Mouse (Mus musculus) spleen, adult 2 months (tissue): ENCODE measurements around the gene Fam178b. TPM values are rescaled to one million over a fixed set of nuclear protein-coding genes. Genes with fewer than 3 reads are reported as not detected.

ENCODE experiments used
- DNase-seq, 2 experiments: peaks; one replicate each; pipeline versions ENCODE4 v3.0.0 to v3.0.0-alpha.2; 2012 to 2021; ENCODE audit warnings: low spot score in 2 of 2, low read depth in 1 of 2
- H3K27ac ChIP-seq: fragments of 200-500 bp; 2 replicates; pipeline ENCODE4 v1.5.1; 2012; ENCODE audit warnings: low read length, inconsistent platforms; ENCODE audit not compliant: insufficient read depth
- H3K27me3 ChIP-seq: fragments of 200-500 bp; 2 replicates; pipeline ENCODE4 v1.6.1; 2012; ENCODE audit warnings: mild to moderate bottlenecking, moderate library complexity, low read length, inconsistent platforms; ENCODE audit not compliant: control insufficient read depth, insufficient read depth
- H3K36me3 ChIP-seq: fragments of 200-500 bp; 2 replicates; pipeline ENCODE4 v1.6.1; 2012; ENCODE audit warnings: mild to moderate bottlenecking, low read length, inconsistent platforms; ENCODE audit not compliant: control insufficient read depth, insufficient read depth
- H3K4me1 ChIP-seq: fragments of 200-500 bp; 2 replicates; pipeline ENCODE4 v1.6.1; 2011; ENCODE audit warnings: inconsistent platforms; ENCODE audit not compliant: control insufficient read depth, insufficient read depth, insufficient read length
- H3K4me3 ChIP-seq: fragments of 200-500 bp; 2 replicates; pipeline ENCODE4 v1.5.1; 2011; ENCODE audit warnings: mild to moderate bottlenecking, inconsistent platforms; ENCODE audit not compliant: insufficient read depth, insufficient read length; ENCODE audit errors: extremely low read depth
- CTCF ChIP-seq: fragments of 200-500 bp; IDR thresholded peaks from 2 replicates; pipeline ENCODE4 v1.5.1; 2011; ENCODE audit warnings: mild to moderate bottlenecking, inconsistent platforms; ENCODE audit not compliant: insufficient read depth, insufficient read length, insufficient replicate concordance; ENCODE audit errors: extremely low read depth
- POLR2A ChIP-seq: fragments of 200-500 bp; IDR thresholded peaks from 2 replicates; pipeline ENCODE4 v1.6.1; 2011; ENCODE audit warnings: low read depth, low read length, inconsistent platforms
- WGBS: fragments of 180-500 bp; shearing (Covaris S2); methylation state at CpG from one replicate; pipeline ENCODE4 v1.1.7; 2018; 5-methylcytosine and 5-hydroxymethylcytosine counted together
- polyA plus RNA-seq: library from polyadenylated mRNA; depleted of rRNA; stranded (reverse); fragments of >200 nt; gene quantifications from 2 replicates; pipeline ENCODE4 v1.2.3, GENCODE M21; 2012

Fam178b gene
- polyA plus RNA-seq, 1 experiment = 1.1 TPM

- WGBS = 81% methylated on average over 21 of the region's 21 CpGs
- TF ChIP-seq POLR2A (no peak), CTCF (no peak)
- Histone ChIP-seq H3K4me3 (no peak overlapping the region), H3K36me3 (no peaks in the 10 kb centered on the region), H3K4me1 (peaks cover 7% of the 10 kb centered on the region), H3K27ac (no peak overlapping the region), H3K27me3 (peaks cover 12% of the 10 kb centered on the region)
- no peak for DNase-seq
Observed at GRCm38 (mm10) chr1:36554633-36555399, 128.2 kb downstream of the Fam178b start.

- no peak for TF ChIP-seq CTCF
- TF ChIP-seq POLR2A = no peak
- Histone ChIP-seq H3K27me3 (peaks cover 4% of the 10 kb centered on the region; the same call in 1 of the 2 replicates), H3K36me3 (no peaks in the 10 kb centered on the region), H3K27ac (no peak overlapping the region), H3K4me1 (peaks cover 7% of the 10 kb centered on the region), H3K4me3 (no peak overlapping the region)
- 83% methylated on average over 16 of the region's 16 CpGs for WGBS
- DNase-seq = no peak
Observed at GRCm38 (mm10) chr1:36552506-36552905, 130.5 kb downstream of the Fam178b start.

DNA sequence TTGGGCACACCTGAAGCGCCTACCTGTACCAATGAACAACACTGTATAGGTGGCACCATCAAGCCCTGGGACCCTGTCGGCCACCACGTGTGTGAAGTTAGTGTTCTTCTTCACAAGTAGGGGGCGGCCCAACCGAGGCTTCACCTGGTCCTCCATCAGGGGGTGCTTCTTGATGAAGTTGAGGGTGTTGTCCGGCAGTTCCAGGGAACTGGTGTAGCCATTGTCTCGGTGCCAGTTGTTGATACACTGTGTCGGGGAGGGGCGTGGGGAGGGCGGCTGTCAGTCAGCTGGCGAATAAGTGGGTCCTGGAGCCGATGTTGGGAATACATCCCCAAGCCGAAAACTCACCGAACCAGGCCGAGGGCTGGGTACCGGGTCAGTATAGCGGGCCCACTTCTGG lies 131.1 kb downstream of the Fam178b start:
- Histone ChIP-seq H3K4me3 (no peak overlapping the region), H3K36me3 (no peaks in the 10 kb centered on the region), H3K27ac (no peak overlapping the region), H3K4me1 (peaks cover 7% of the 10 kb centered on the region; the same call in 1 of the 2 replicates), H3K27me3 (peaks cover under 1% of the 10 kb centered on the region; the same call in 1 of the 2 replicates)
- WGBS = 91% methylated on average over 17 of the region's 17 CpGs
- DNase-seq = no peak
- TF ChIP-seq POLR2A (no peak), CTCF (no peak)

DNA sequence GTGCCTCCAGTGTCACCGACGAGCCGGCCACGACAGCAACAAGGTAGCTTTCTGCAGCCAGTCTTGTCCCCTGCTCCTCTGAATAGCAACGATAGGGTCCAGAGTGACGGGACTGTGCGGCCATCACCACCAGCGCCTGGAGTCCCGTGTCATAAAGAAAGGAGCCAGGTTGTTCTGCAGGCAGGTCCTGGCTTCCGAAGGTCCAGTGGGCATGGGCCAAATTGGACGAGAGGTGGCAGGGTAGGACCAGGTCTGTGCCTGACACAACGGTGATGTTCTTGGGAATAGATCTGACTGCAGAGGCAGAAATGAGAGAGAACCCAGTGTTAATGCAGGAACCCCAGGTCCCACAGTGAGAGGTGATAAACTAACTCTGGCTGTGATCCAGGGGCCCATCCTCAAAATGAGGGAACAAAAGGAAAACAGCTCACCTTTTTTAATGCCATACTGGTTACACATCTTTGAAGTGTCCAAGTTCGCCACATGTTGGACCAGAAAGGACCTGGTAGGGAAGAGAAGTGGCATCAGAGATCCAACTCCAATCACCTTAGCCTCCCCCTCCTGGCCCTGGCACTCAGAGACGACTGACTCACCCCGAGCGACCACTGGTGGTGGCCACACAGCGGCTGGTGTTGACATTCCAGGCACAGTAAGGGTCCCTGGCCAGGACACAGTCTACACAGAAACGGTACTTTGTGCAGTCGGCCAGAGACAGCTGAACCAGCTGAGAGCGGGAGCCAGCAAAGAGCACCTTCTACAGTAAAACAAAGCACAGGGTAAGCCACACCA lies 132.7 kb downstream of the Fam178b start:
- 90% methylated on average over 20 of the region's 20 CpGs for WGBS
- no peaks in the 10 kb centered on the region for H3K27me3 ChIP-seq
- no peak overlapping the region for H3K4me3 ChIP-seq

GRCm38 (mm10) chr1:36549491-36549890 lies 133.5 kb downstream of the Fam178b start:
- DNase-seq = no peak
- Histone ChIP-seq H3K4me1 (peaks cover 2% of the 10 kb centered on the region; the same call in 1 of the 2 replicates), H3K36me3 (no peaks in the 10 kb centered on the region), H3K4me3 (no peak overlapping the region), H3K27ac (no peak overlapping the region), H3K27me3 (no peaks in the 10 kb centered on the region)
- TF ChIP-seq POLR2A = no peak
- no peak for TF ChIP-seq CTCF
- WGBS = 87% methylated on average over 18 of the region's 18 CpGs

More for the DNA sequence above, 132.7 kb downstream of the Fam178b start:
- TF ChIP-seq CTCF (no peak), POLR2A (no peak)
- peaks cover 2% of the 10 kb centered on the region; the same call in 1 of the 2 replicates for H3K4me1 ChIP-seq
- no peak for DNase-seq
- no peaks in the 10 kb centered on the region for H3K36me3 ChIP-seq
- no peak overlapping the region for H3K27ac ChIP-seq

GRCm38 (mm10) chr1:36548771-36549170 lies 134.2 kb downstream of the Fam178b start:
- no peaks in the 10 kb centered on the region for H3K27me3 ChIP-seq
- peaks cover 2% of the 10 kb centered on the region; the same call in 1 of the 2 replicates for H3K4me1 ChIP-seq
- TF ChIP-seq CTCF (no peak), POLR2A (no peak)
- no peak for DNase-seq
- 84% methylated on average over 8 of the region's 8 CpGs for WGBS
- no peak overlapping the region for H3K4me3 ChIP-seq
- H3K27ac ChIP-seq = no peak overlapping the region
- H3K36me3 ChIP-seq = no peaks in the 10 kb centered on the region
